Mouse (Mus musculus): Measurements from ENCODE around the gene Acss1. TPM values are rescaled to one million over a fixed set of nuclear protein-coding genes. Genes with fewer than 3 reads are reported as not detected.
A peak's percentile ranks its signal among the peaks of the same experiment; 100 is the strongest.

The Acss1 gene
- total RNA-seq (2021), result 100 to 1,000 TPM; 121 to 136 TPM
- long read RNA-seq, experiment 1, transcript Acss1-201 (14 exons, 3,618 nt), result major isoform, 282 of 321 reads
- long read RNA-seq, experiment 1, partial matches to known transcripts, result 29 of 321 reads
- long read RNA-seq, experiment 1, other reads (novel, unspliced or antisense), result 10 of 321 reads
- long read RNA-seq, experiment 2, transcript Acss1-201 (14 exons, 3,618 nt), result major isoform, 278 of 300 reads
- long read RNA-seq, experiment 2, partial matches to known transcripts, result 13 of 300 reads
- long read RNA-seq, experiment 2, other reads (novel, unspliced or antisense), result 9 of 300 reads

GRCm38 (mm10) chr2:150667820-150668766, at the start of gene Acss1:
Gene Acss1, minus strand, starts transcription at chr2:150668500.
- DNase-seq, result peak; percentile 73 to 81
- intact Hi-C loops (cut with DNase I), result loop anchor here (5.0 kb wide), 2 partner anchors 106 to 531 kb away; partner anchors contain the start of gene Zfp120

DNA sequence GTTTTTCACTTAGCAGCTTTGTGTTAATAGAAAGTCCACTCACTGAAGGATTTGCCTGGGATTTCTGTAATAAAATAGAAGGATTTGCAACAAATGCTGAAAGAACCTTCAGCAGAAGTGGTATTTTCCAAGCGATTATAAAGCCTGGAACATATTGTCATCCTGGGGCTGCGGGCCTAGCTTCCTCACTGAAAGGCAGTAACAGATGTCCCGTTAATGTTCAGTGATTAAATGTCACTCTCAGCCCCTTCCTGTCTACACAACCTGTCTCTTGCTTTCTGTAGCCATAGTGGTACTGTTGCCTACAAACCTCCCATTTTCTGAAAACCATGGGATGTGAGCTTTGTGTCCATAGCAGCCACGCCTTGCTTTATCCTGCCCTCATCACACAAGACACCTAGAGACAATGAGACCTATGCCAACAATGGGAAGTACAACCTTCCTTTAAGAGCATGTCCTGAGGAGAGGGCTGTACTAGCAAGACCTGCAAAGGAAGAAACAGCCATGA, 43.9 kb upstream of the Acss1 start:
- intact Hi-C loops (cut with DNase I), result no loop called here

GRCm38 (mm10) chr2:150691481-150692170, 23.3 kb upstream of the Acss1 start:
- DNase-seq, result no peak
- intact Hi-C loops (cut with DNase I), result no loop called here

More for the DNA sequence above, 43.9 kb upstream of the Acss1 start:
- no peak for DNase-seq

DNA sequence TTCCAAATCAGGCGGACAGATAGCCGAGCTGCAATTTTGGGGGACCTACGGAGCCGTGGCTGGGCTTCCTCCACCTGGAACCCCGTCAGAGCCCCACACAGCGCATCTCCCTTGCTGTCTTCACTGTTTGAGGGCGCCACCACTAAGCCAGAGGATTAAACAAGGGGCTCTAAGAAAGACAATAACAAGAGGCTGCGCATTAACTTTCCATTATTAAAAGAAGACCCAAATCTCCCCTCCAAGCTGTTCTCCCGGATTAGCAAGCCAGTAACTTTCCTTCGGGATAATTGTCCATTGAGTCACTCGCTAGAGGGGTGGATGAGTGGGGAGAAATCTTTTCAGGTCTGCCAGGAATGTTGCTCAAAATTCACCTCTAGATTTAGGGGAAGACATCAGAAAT, 21.9 kb upstream of the Acss1 start:
- no peak for DNase-seq
- intact Hi-C loops (cut with DNase I), result no loop called here

DNA sequence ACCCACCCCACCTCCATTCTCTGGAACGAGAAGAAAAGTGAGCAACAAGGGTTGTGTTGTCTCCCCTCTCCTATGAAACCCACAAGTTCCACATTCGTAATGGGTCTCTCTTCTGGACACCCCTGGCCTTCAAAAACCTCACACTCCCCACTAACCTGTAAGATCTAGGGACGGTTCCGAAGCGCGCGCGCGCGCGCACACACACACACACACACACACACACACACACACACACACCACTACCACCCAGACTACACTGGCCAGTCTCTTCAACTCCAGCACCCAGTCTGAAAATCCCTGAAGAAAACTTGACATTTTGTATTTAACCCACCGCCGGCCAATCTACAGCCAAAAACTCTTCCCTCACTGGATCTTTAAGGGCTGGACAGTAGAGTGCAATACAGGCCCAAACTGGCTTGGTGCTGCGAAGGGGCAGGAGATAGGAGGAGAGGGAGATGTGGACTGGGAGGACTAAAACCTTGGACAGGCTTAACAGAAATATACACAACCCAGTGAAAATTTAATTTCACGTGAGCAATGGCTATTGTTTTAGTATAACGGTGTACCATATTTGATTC, 21.0 kb upstream of the Acss1 start, which contains the start of gene Vsx1:
Gene Vsx1 (minus strand): TSS at position 138 of the 578 bp plus-strand sequence.
- DNase-seq, result no peak
- intact Hi-C loops (cut with DNase I), result no loop called here

DNA sequence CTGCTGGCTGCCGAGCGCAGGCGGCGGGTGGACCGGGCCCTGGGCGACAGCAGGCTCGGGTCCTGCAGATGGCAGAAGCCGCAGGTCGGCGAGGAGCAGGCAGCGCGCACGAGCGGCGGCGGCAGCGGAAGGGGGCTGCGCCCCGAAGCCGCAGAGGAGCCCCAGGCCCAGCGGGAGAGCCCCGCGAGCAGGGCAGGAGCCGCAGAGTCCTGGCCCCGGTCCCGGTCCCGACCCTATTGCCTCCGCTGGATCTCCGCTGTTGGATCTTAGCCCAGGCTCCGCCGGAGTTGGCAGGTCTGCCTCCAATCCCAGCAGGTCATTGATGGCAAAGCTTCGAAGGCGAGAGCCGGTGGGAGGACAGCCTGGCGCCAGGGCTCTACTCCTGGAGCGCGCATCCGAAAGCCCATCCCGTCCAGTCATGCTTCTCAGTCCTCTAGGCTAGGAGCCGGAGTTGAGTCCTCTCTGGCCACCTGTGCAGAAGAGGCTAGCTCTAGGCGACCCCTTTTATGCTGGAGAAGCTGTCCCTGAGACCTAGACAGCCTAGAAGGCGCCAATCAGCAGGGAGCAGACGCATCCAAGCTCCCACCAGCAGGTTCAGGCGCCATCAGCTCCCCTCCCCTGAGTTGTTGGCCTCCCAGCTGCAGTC, 20.4 kb upstream of the Acss1 start:
- intact Hi-C loops (cut with DNase I), result no loop called here
- DNase-seq, result peak; percentile 61 to 67

- DNase-seq, result no peak
- intact Hi-C loops (cut with DNase I), result no loop called here
Measured at GRCm38 (mm10) chr2:150687871-150688540, 19.7 kb upstream of the Acss1 start.

DNA sequence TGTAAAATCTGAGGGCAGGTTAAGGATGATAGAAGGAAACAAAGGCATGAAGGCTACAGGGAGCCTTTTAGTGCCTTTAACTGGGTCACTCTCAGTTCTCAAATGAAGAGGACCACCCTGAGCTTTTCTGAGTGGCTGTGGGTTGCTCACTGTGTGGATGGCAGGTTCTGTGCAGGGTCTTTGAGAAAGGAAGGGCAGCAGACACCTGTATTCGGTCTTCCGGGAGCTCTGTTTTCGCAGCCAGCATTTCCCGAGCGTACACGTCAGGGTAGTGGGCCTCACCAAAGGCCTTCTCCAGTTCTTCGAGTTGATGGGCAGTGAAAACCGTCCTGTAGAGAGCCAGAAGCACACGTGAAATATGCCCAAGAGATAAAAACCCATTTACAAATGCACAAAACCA, 17.1 kb upstream of the Acss1 start:
- no peak for DNase-seq
- intact Hi-C loops (cut with DNase I), result no loop called here

DNA sequence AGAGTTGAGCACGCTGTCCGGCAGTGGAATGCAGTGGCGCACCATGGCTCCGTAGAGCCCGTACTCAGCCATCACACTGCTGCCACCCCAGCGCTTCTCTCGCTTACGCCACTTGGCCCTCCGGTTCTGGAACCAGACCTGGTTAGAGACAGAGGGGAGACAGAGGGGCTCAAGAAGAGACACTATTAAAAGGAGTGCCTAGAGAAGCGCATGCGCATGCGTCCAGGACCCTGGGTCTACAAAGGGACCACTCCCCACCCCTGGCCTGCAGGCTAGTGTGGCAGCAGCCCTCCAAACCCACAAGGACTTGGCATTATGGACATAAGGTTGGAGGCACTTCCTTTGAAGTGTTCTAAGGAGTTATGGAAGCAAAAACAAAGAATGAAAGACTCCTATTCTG, 16.2 kb upstream of the Acss1 start:
- DNase-seq, result no peak
- intact Hi-C loops (cut with DNase I), result no loop called here

GRCm38 (mm10) chr2:150681581-150681980, 13.3 kb upstream of the Acss1 start:
- intact Hi-C loops (cut with DNase I), result no loop called here

GRCm38 (mm10) chr2:150678392-150678791, 10.1 kb upstream of the Acss1 start:
- intact Hi-C loops (cut with DNase I), result loop anchor here (2.0 to 5.0 kb wide), 4 partner anchors 70 to 322 kb away; partner anchors contain the start of genes Abhd12 and Entpd6
- DNase-seq, result peak; percentile 82 to 85

More at GRCm38 (mm10) chr2:150681581-150681980, 13.3 kb upstream of the Acss1 start:
- no peak for DNase-seq

- intact Hi-C loops (cut with DNase I), result loop anchor here (5.0 kb wide), 2 partner anchors 117 to 227 kb away; partner anchors contain the start of gene Abhd12
- no peak for DNase-seq
Measured at GRCm38 (mm10) chr2:150675525-150675924, 7.2 kb upstream of the Acss1 start.

GRCm38 (mm10) chr2:150674900-150675299, 6.6 kb upstream of the Acss1 start:
- intact Hi-C loops (cut with DNase I), result loop anchor here (1.0 to 5.0 kb wide), 3 partner anchors 65 to 227 kb away; partner anchors contain the start of gene Abhd12
- peak; percentile 71 to 79 for DNase-seq

GRCm38 (mm10) chr2:150673929-150674328, 5.6 kb upstream of the Acss1 start:
- intact Hi-C loops (cut with DNase I), result loop anchor here (1.0 kb wide), 1 partner anchor 64 kb away; no protein-coding TSS in a partner anchor
- no peak for DNase-seq

- DNase-seq, result no peak
- intact Hi-C loops (cut with DNase I), result no loop called here
Measured at GRCm38 (mm10) chr2:150671609-150672290, 3.5 kb upstream of the Acss1 start.

DNA sequence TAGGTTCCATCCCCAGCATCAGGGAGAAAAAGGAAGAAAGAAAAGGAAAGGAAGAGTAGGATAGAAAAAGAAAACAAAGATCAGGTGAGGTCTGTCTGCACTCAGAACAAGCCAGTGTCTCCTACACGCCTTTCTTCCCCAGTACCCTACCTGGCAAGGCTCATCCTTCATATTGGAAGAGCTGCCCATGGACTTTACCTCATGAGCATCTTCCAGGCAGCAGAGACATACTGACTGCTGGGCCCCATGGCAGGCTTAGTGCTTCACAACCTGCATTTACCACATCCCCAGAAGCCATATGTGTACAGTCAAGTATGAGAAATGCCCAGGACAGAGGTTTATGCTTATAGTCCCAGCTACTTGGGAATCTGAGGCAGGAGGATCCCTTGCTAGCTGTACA, 2.6 kb upstream of the Acss1 start:
- intact Hi-C loops (cut with DNase I), result no loop called here
- no peak for DNase-seq

DNA sequence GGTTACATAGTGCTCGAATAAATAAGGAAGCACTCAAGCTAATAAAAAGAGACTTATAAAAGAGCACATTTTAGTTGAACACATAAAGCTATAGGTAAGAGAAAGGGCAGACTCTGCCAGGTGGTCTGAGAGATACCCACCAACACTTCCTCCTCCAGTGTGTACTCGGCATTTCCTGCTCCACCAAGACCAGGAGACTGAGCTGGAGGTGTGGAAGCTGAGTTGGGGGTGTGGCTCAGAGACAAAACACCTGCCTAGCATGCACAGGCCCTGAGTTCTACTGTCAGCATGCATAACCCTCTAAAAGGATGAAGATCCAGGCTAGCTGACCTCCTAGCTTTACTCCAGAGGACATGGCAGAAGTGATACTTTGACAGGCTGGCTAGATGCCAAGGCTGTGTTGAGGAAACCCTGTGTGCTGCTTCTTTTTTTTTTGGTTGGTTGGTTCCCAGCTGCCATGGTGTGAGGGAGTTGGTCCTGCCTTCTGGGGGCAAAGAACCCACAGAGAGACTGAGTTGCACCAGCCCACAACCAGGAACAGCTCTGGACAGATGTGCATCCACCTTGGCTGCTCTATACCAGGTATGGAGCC, 1.2 kb upstream of the Acss1 start:
- intact Hi-C loops (cut with DNase I), result loop anchor here (5.0 kb wide), 2 partner anchors 107 to 532 kb away; partner anchors contain the start of gene Zfp120

More for the DNA sequence above, 1.2 kb upstream of the Acss1 start:
- DNase-seq, result peak; percentile 25 to 30

All from heart, postnatal 14 days (tissue).